Comparison of ENCODE assay signal across 8 mouse cellular contexts in the genomic region with DNA sequence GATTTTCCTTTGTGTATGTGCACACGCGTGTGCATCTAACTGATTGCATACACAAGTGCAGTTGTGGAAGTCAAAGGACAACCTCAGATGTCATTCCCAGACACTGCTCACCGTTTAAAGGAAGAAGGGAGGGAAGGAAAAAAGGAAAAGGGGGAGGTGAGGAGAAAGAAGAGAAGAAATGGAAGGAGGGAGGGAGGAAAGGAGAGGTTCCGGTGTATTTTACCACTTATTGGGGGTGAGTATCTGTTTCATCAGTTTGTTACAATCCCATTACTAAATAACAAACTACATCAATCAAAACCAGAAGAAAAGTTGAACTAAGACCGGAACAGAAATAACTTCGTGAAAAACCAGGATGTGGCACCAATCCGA. TPM values are rescaled to one million over a fixed set of nuclear protein-coding genes. Genes with fewer than 3 reads are reported as not detected.
A peak's percentile ranks its signal among the peaks of the same experiment; 100 is the strongest.
DNase-seq lines count a peak whose midpoint lies in the region; ATAC-seq and TF ChIP-seq lines count a peak whose summit lies in the region.

No protein-coding gene starts in this region.

- in situ Hi-C loops in ES-E14 (cut with MboI; ENCODE audit: low sequenced_read_pairs in 2 of 2, unreplicated experiment in 2 of 2), result no loop called here

- intact Hi-C loops in left cerebral cortex, postnatal 36 days (cut with DNase I), result loop anchor here (1.0 kb wide), 1 partner anchor 25 kb away; a partner anchor contains a TSS

- no peaks in the 10 kb centered on the region for H3K9me3 ChIP-seq in heart, embryonic 12.5 days (replicated peaks)
- H3K9me3 ChIP-seq in ES-E14 (ENCODE audit: control insufficient read depth, insufficient read depth, low read depth, low read length), result no peaks in the 10 kb centered on the region
- no peaks in the 10 kb centered on the region for H3K9me3 ChIP-seq in forebrain, postnatal 0 days (ENCODE audit: low read length)

- 51% methylated on average over 7 of the region's 7 CpGs for WGBS in heart, embryonic 12.5 days
- WGBS in forebrain, postnatal 0 days, result 43% methylated on average over 7 of the region's 7 CpGs
- WGBS in macrophage (ENCODE audit: missing documents), result 42% methylated on average over 7 of the region's 7 CpGs

- no peaks in the 10 kb centered on the region for H3K27me3 ChIP-seq in heart, embryonic 12.5 days (replicated peaks)
- no peaks in the 10 kb centered on the region for H3K27me3 ChIP-seq in forebrain, postnatal 0 days (ENCODE audit: insufficient read depth, low read length)

- H3K36me3 ChIP-seq in heart, embryonic 12.5 days, result peaks cover 23% of the 10 kb centered on the region
- H3K36me3 ChIP-seq in ES-E14 (ENCODE audit: control insufficient read depth, insufficient read depth, low read length, poor library complexity, severe bottlenecking) (peaks cover 3% of the 10 kb centered on the region; the same call in 1 of the 2 replicates), macrophage (ENCODE audit: inconsistent target) (peaks cover 20% of the 10 kb centered on the region)
- H3K36me3 ChIP-seq in forebrain, postnatal 0 days (ENCODE audit: insufficient read depth), result peaks cover 23% of the 10 kb centered on the region

- H3K4me1 ChIP-seq in heart, embryonic 12.5 days (replicated peaks), result peaks cover 11% of the 10 kb centered on the region
- H3K4me1 ChIP-seq in ES-E14 (ENCODE audit: control insufficient read depth in 2 of 2, insufficient read depth in 2 of 2, low read length in 2 of 2, poor library complexity in 1 of 2), result peaks cover 3 to 8% of the 10 kb centered on the region in 2 experiments
- H3K4me1 ChIP-seq in forebrain, postnatal 0 days (ENCODE audit: insufficient read depth), result peaks cover 4% of the 10 kb centered on the region; the same call in 1 of the 2 replicates

- ATAC-seq in heart, embryonic 12.5 days (ENCODE audit: insufficient number of reproducible peaks, low FRiP score), result no peak
- ATAC-seq in forebrain, postnatal 0 days, result peak; percentile 28
- ATAC-seq in activated CD4-positive, CD25-positive, alpha-beta regulatory T cell, adult 4 months, result no peak

- H3K4me2 ChIP-seq in heart, embryonic 12.5 days, result peak overlapping the region; percentile 65
- H3K4me2 ChIP-seq in forebrain, postnatal 0 days (ENCODE audit: low read depth), result peak overlapping the region; percentile 52

- peaks cover 17% of the 10 kb centered on the region for H3K79me2 ChIP-seq in macrophage (ENCODE audit: inconsistent target)

- peak overlapping the region; percentile 83; the same call in 1 of the 2 replicates for H3K9ac ChIP-seq in heart, embryonic 12.5 days
- H3K9ac ChIP-seq in ES-E14 (ENCODE audit: insufficient read depth, low read depth, low read length, poor library complexity, severe bottlenecking), result no peak overlapping the region
- H3K9ac ChIP-seq in forebrain, postnatal 0 days, result peak overlapping the region; percentile 94

- H3K4me3 ChIP-seq in heart, embryonic 12.5 days, result peak overlapping the region; percentile 70
- H3K4me3 ChIP-seq in ES-E14 (ENCODE audit: insufficient read depth in 1 of 2, low read depth in 1 of 2, low read length in 2 of 2, poor library complexity in 1 of 2, severe bottlenecking in 1 of 2) (peak overlapping the region; percentile 79 to 98), macrophage (ENCODE audit: inconsistent target) (peak overlapping the region; percentile 56; the same call in 1 of the 2 replicates)
- H3K4me3 ChIP-seq in forebrain, postnatal 0 days (ENCODE audit: low read depth, low read length), result peak overlapping the region; percentile 78

- H3K27ac ChIP-seq in heart, embryonic 12.5 days (ENCODE audit: poor library complexity, severe bottlenecking), result peak overlapping the region; percentile 91; the same call in 1 of the 2 replicates
- H3K27ac ChIP-seq in ES-E14 (ENCODE audit: insufficient read depth, low read depth, low read length, poor library complexity, severe bottlenecking), result no peak overlapping the region
- H3K27ac ChIP-seq in forebrain, postnatal 0 days (ENCODE audit: low read depth, low read length), result peak overlapping the region; percentile 89
- no peak overlapping the region for H3K27ac ChIP-seq in macrophage

- no peak for DNase-seq in heart, adult 18-20 months
- DNase-seq in ES-E14 (ENCODE audit: low read depth, low spot score), result no peak
- no peak for DNase-seq in forebrain, postnatal 0 days
- no peak for DNase-seq in left cerebral cortex, postnatal 36 days (ENCODE audit: low spot score in 2 of 2)
- DNase-seq in embryo, embryonic 9.5 days (ENCODE audit: extremely low spot score), result no peak

- no peak for TF ChIP-seq CTCF in forebrain, postnatal 0 days (IDR thresholded peaks at IDR 0.05; ENCODE audit: low read depth)

TF ChIP-seq in ES-E14, 5 proteins besides CTCF, POLR2A, EP300 and RAD21:
- no peak for TF ChIP-seq ZC3H11A (IDR thresholded peaks at IDR 0.05; ENCODE audit: borderline replicate concordance, low read depth, low read length)
- TF ChIP-seq HCFC1 (IDR thresholded peaks at IDR 0.05; ENCODE audit: borderline replicate concordance, insufficient read depth, low read length), result no peak
- TF ChIP-seq CHD2 (IDR thresholded peaks at IDR 0.05; ENCODE audit: low read depth, low read length), result no peak
- TF ChIP-seq ZNF384 (IDR thresholded peaks at IDR 0.05; ENCODE audit: low read depth, low read length), result no peak
- no peak for TF ChIP-seq MAFK (IDR thresholded peaks at IDR 0.05; ENCODE audit: insufficient read depth, low read depth, low read length)

RNA-seq across cellular contexts. Expression of a gene that starts 0.3 kb away (rescaled TPM):
- polyA plus RNA-seq in heart, embryonic 12.5 days (2016; fragmentation: Nextera tagmentation; extraction: Ambion mirVana), result 78.6 and 92.4 TPM in 2 replicates
- 10 to 100 TPM; 63.3 to 63.8 TPM for total RNA-seq in heart, adult 18-20 months (2021)
- total RNA-seq in ES-E14 (2012; rRNA removed), result 16.9 and 27.9 TPM in 2 replicates
- 25.9 and 29.6 TPM in 2 replicates for total RNA-seq in forebrain, postnatal 0 days (2014; rRNA removed)
- 43.0 and 48.2 TPM in 2 replicates for polyA plus RNA-seq in forebrain, postnatal 0 days (2015; fragmentation: Nextera tagmentation; extraction: Ambion mirVana)
- 10 to 100 TPM; 15.9 to 93.0 (median 51.2) TPM for total RNA-seq in macrophage (2018; cell fraction: chromatin; rRNA removed)
- total RNA-seq in macrophage (2018; cell fraction: cytosol; rRNA removed), result 10 to 100 TPM; 12.5 to 24.6 (median 17.9) TPM
- total RNA-seq in macrophage (2018; cell fraction: nucleus; rRNA removed), result 100 to 1,000 TPM in 1 of 26 experiments, 10 to 100 TPM in 25; 16.5 to 104 (median 41.6) TPM
- polyA plus RNA-seq in macrophage (2018), result 20.0 to 29.2 TPM (median 23.8 TPM) in 3 replicates
- 10 to 100 TPM; 60.9 to 72.9 TPM for total RNA-seq in left cerebral cortex, postnatal 36 days (2021)
- polyA plus RNA-seq in activated CD4-positive, CD25-positive, alpha-beta regulatory T cell, adult 4 months (2017; shearing (Covaris generic)), result 10 to 100 TPM; 70.8 to 84.2 TPM

RNA-seq across cellular contexts. Expression of a gene that starts 25.0 kb away (rescaled TPM):
- 341 and 357 TPM in 2 replicates for polyA plus RNA-seq in heart, embryonic 12.5 days (2016; fragmentation: Nextera tagmentation; extraction: Ambion mirVana)
- total RNA-seq in heart, adult 18-20 months (2021), result 100 to 1,000 TPM; 557 to 574 TPM
- 252 and 323 TPM in 2 replicates for total RNA-seq in ES-E14 (2012; rRNA removed)
- 330 and 341 TPM in 2 replicates for total RNA-seq in forebrain, postnatal 0 days (2014; rRNA removed)
- 269 and 315 TPM in 2 replicates for polyA plus RNA-seq in forebrain, postnatal 0 days (2015; fragmentation: Nextera tagmentation; extraction: Ambion mirVana)
- 100 to 1,000 TPM; 378 to 972 (median 628) TPM for total RNA-seq in macrophage (2018; cell fraction: chromatin; rRNA removed)
- 100 to 1,000 TPM; 335 to 509 (median 398) TPM for total RNA-seq in macrophage (2018; cell fraction: cytosol; rRNA removed)
- 100 to 1,000 TPM; 340 to 584 (median 430) TPM for total RNA-seq in macrophage (2018; cell fraction: nucleus; rRNA removed)
- 199 to 281 TPM (median 244 TPM) in 3 replicates for polyA plus RNA-seq in macrophage (2018)
- 100 to 1,000 TPM; 233 to 247 TPM for total RNA-seq in left cerebral cortex, postnatal 36 days (2021)
- 100 to 1,000 TPM; 512 to 583 TPM for polyA plus RNA-seq in activated CD4-positive, CD25-positive, alpha-beta regulatory T cell, adult 4 months (2017; shearing (Covaris generic))

RNA-seq across cellular contexts. Expression of a gene that starts 31.3 kb away (rescaled TPM):
- polyA plus RNA-seq in heart, embryonic 12.5 days (2016; fragmentation: Nextera tagmentation; extraction: Ambion mirVana), result 0.14 and 0.40 TPM in 2 replicates
- not detected for total RNA-seq in heart, adult 18-20 months (2021)
- not detected in 2 replicates for total RNA-seq in ES-E14 (2012; rRNA removed)
- 0.52 TPM in 1 of 2 replicates, not detected in the other for total RNA-seq in forebrain, postnatal 0 days (2014; rRNA removed)
- 0.05 and 0.17 TPM in 2 replicates for polyA plus RNA-seq in forebrain, postnatal 0 days (2015; fragmentation: Nextera tagmentation; extraction: Ambion mirVana)
- total RNA-seq in macrophage (2018; cell fraction: chromatin; rRNA removed), result not detected
- total RNA-seq in macrophage (2018; cell fraction: cytosol; rRNA removed), result not detected
- not detected for total RNA-seq in macrophage (2018; cell fraction: nucleus; rRNA removed)
- not detected in 3 replicates for polyA plus RNA-seq in macrophage (2018)
- total RNA-seq in left cerebral cortex, postnatal 36 days (2021), result not detected
- not detected for polyA plus RNA-seq in activated CD4-positive, CD25-positive, alpha-beta regulatory T cell, adult 4 months (2017; shearing (Covaris generic))

RNA-seq across cellular contexts. Expression of a gene that starts 59.3 kb away (rescaled TPM):
- not detected in 2 replicates for polyA plus RNA-seq in heart, embryonic 12.5 days (2016; fragmentation: Nextera tagmentation; extraction: Ambion mirVana)
- under 1 TPM in 1 of 2 experiments, not detected in 1; 0.25 TPM for total RNA-seq in heart, adult 18-20 months (2021)
- total RNA-seq in ES-E14 (2012; rRNA removed), result 2.8 and 3.6 TPM in 2 replicates
- not detected in 2 replicates for total RNA-seq in forebrain, postnatal 0 days (2014; rRNA removed)
- not detected in 2 replicates for polyA plus RNA-seq in forebrain, postnatal 0 days (2015; fragmentation: Nextera tagmentation; extraction: Ambion mirVana)
- not detected for total RNA-seq in macrophage (2018; cell fraction: chromatin; rRNA removed)
- under 1 TPM in 1 of 26 experiments, not detected in 25; under 0.01 TPM for total RNA-seq in macrophage (2018; cell fraction: cytosol; rRNA removed)
- total RNA-seq in macrophage (2018; cell fraction: nucleus; rRNA removed), result not detected
- polyA plus RNA-seq in macrophage (2018), result not detected in 3 replicates
- not detected for total RNA-seq in left cerebral cortex, postnatal 36 days (2021)
- polyA plus RNA-seq in activated CD4-positive, CD25-positive, alpha-beta regulatory T cell, adult 4 months (2017; shearing (Covaris generic)), result under 1 TPM in 1 of 2 experiments, not detected in 1; 0.33 TPM

Comparison
In these comparisons a context has a peak if more than half of its experiments do, and no peak if none do; other contexts are left out.
1. H3K27ac ChIP-seq: peak in heart, embryonic 12.5 days (single experiment) and forebrain, postnatal 0 days (single experiment); none in ES-E14 (single experiment) and macrophage (single experiment).
2. Peak in every context shown above with its lines, with median percentiles within 50 percentile points of each other: H3K4me3 ChIP-seq.